Mouse (Mus musculus) G1E-ER4 (cell line): ENCODE measurements around the gene Klk1b16. TPM values are rescaled to one million over a fixed set of nuclear protein-coding genes. Genes with fewer than 3 reads are reported as not detected.
"Not testable (repeated sequence)": the region's sequence is repeated elsewhere in the genome, so short reads cannot be mapped to it uniquely, and the experiment has no call there.

Source experiments
- GATA1 ChIP-seq: IDR thresholded peaks from one replicate; pipeline ENCODE4 v1.8.0; 2012; ENCODE audit warnings: low read length, inconsistent platforms
- polyA plus RNA-seq: library from polyadenylated mRNA; stranded (reverse); fragments of >175 nt; gene quantifications from 2 replicates; pipeline ENCODE4 v1.2.3, GENCODE M21; 2012

The Klk1b16 gene
- polyA plus RNA-seq, result not detected in 2 replicates

DNA sequence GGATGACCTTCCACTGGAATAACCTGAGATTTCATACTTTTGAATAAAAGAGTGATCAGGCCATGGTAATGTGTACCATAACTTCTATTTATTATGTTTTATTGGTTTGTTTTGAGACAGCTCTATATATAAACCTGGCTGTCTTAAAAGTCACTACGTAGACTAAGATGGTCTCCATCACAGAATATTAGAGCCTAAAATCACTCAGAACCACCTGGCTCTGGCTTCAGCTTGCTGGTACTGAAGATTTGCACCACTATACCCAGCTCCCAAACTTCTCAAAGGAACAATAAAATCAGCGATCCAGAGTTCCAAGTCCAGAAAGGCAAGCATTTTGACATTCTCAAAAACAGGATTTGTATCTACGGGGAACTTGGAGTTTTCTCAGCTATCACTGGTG, at the start of gene Klk1b16:
TSS of gene Klk1b16 (plus strand) at position 301 of the 400 bp plus-strand sequence.
- no peak for TF ChIP-seq GATA1

DNA sequence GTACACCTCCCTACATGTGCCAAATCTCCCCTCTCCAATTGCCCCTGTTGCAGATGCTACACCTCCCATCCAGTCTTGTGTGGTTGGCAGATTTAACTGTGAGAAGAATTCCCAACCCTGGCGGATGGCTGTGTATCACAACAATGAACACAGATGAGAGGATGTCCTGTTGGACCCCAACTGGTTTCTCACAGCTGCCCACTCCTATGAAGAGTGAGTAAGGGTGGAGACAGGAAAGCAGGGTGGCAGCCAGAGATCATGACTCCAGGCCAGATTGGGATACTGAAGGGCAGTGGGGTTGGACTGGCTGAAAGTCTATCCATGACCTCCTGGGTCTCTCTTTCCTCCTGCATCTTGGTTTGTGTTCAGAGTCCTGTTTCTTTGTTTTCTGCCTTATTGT, 40.5 kb upstream of the Klk1b16 start:
- no peak for TF ChIP-seq GATA1

DNA sequence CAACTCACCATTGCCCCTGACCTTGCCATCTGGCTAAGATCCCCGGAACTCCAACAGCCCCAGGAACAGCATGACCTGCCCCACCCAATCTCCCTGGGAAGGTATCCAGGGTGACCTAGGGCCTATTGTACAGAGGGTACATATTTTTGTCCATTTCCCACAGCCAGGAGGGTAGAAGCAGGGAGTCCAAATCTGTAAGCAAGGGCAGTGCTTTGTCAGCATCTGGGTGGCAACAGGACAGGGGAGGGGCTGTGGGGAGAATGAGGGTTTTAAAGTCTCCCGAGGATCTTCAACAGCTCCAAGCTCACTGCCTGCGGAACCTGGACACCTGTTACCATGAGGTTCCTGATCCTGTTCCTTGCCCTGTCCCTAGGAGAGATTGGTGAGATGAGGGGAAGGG, 34.5 kb upstream of the Klk1b16 start, which contains the start of gene Klk1b21:
TSS of gene Klk1b21 (plus strand) at position 301 of the 400 bp plus-strand sequence.
- not testable (repeated sequence) for TF ChIP-seq GATA1

DNA sequence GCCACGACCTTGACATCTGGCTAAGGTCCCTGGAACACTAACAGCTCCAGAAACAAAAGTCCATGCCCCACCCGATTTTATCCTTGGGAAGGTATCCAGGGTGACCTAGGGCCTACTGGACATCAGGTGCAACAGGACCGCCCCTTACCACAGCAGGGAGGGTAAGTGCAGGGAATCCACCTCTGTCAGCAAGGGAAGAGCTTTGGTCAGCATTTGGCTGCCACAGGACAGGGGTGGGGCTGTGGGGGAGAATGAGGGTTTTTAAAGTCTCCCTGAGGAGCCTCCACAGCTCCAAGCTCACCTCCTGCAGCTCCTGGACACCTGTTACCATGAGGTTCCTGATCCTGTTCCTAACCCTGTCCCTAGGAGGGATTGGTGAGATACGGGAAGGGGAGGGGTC, 24.2 kb upstream of the Klk1b16 start, which contains the start of gene Klk1b22:
TSS of gene Klk1b22 (plus strand) at position 301 of the 400 bp plus-strand sequence.
- no peak for TF ChIP-seq GATA1

DNA sequence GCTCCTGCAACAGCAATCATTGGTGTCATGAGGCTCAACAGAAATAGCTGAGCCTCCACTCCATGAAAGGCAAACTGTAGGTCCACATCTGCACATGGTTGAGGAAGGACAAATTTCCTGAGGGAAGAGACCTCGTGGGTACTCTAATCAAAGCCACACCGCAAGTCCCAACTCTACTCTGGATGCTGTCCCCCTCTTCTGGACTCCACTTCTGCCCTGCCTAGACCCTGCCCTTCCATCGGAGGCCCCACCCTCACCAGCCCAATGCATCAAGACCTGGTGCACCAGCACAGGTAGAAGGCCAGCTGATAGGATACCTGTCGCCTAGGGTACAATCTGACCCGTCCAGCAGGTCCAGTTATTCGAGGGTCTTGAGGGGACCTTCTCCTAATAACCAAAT, 13.1 kb upstream of the Klk1b16 start:
- no peak for TF ChIP-seq GATA1

DNA sequence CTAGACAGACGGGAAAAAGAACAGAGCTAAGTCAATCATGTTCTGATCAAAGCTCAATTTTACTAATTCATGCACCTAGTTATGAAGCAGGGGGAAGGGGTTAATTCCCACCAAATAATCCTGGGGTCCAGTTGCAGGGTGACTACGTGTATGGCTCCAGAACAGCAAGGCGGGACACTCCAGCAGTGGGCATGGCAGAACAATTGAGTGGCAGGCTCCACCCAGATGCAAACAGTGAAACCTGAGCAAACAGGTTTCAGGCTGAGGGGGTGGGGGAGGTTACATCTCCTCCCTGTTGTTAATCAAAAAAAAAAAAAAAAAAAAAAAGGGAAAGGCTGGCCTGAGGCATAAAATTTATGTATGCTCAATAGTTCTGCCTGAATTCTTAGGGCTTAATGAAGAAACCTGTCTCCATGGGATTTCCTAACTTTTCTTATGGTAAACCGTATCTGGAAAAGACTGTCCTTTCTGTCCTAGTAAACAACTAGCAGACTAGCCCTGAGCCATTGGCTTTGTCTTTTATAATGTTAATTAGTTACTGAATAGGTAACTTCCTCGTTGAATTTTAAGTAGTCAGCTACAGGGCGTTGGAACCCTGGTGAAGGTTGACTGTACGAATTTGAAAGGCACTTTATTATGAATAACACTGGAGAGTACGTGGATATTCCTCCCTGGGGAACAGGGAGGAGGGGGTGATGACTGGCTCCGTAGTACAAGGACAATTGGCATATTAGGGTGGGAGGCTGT, 42.9 kb downstream of the Klk1b16 start:
- no peak for TF ChIP-seq GATA1

DNA sequence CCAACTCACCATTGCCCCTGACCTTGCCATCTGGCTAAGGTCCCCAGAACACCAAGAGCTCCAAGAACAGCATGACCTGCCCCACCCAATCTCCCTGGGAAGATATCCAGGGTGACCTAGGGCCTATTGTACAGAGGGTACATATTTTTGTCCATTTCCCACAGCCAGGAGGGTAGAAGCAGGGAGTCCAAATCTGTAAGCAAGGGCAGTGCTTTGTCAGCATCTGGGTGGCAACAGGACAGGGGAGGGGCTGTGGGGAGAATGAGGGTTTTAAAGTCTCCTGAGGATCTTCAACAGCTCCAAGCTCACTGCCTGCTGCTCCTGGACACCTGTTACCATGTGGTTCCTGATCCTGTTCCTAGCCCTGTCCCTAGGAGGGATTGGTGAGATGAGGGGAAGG, 51.4 kb downstream of the Klk1b16 start, which contains the start of gene Klk1b24:
TSS of gene Klk1b24 (plus strand) at position 301 of the 400 bp plus-strand sequence.
- TF ChIP-seq GATA1, result not testable (repeated sequence)

Other genes starting within 250 kb of the Klk1b16 start
- not detected in 2 replicates for gene Klk15, start 203.0 kb upstream of the Klk1b16 start, polyA plus RNA-seq
- not detected in 2 replicates for gene Klk1b8, start 186.1 kb upstream of the Klk1b16 start, polyA plus RNA-seq
- gene Klk1b1, start 170.0 kb upstream of the Klk1b16 start, polyA plus RNA-seq, result not detected in 2 replicates
- not detected in 2 replicates for gene Klk1b9, start 160.7 kb upstream of the Klk1b16 start, polyA plus RNA-seq
- gene Klk1b11, start 140.9 kb upstream of the Klk1b16 start, polyA plus RNA-seq, result not detected in 2 replicates
- gene Klk1b26, start 124.6 kb upstream of the Klk1b16 start, polyA plus RNA-seq, result not detected in 2 replicates
- gene Klk1b27, start 84.5 kb upstream of the Klk1b16 start, polyA plus RNA-seq, result not detected in 2 replicates
- not detected in 2 replicates for gene Klk1b21, start 34.4 kb upstream of the Klk1b16 start, polyA plus RNA-seq
- not detected in 2 replicates for gene Klk1b22, start 24.1 kb upstream of the Klk1b16 start, polyA plus RNA-seq
- gene Klk1b24, start 51.5 kb downstream of the Klk1b16 start, polyA plus RNA-seq, result not detected in 2 replicates
- not detected in 2 replicates for gene Klk1b3, start 61.4 kb downstream of the Klk1b16 start, polyA plus RNA-seq
- gene Klk1b4, start 70.7 kb downstream of the Klk1b16 start, polyA plus RNA-seq, result not detected in 2 replicates
- not detected in 2 replicates for gene Klk1b5, start 79.2 kb downstream of the Klk1b16 start, polyA plus RNA-seq
- not detected in 2 replicates for gene Klk1, start 88.6 kb downstream of the Klk1b16 start, polyA plus RNA-seq
- gene Gm36864, start 99.4 kb downstream of the Klk1b16 start, polyA plus RNA-seq, result not detected in 2 replicates
- gene 1700028J19Rik, start 109.9 kb downstream of the Klk1b16 start, polyA plus RNA-seq, result 0.13 and 0.17 TPM in 2 replicates
- gene 2410002F23Rik, start 110.0 kb downstream of the Klk1b16 start, polyA plus RNA-seq, result 379 and 401 TPM in 2 replicates
- gene Acp4, start 120.6 kb downstream of the Klk1b16 start, polyA plus RNA-seq, result not detected in 2 replicates
- gene Gm15517, start 124.7 kb downstream of the Klk1b16 start, polyA plus RNA-seq, result not detected in 2 replicates
- 2.8 and 3.2 TPM in 2 replicates for gene Clec11a, start 170.1 kb downstream of the Klk1b16 start, polyA plus RNA-seq
- 1.6 and 1.8 TPM in 2 replicates for gene Shank1, start 173.5 kb downstream of the Klk1b16 start, polyA plus RNA-seq
- not detected in 2 replicates for gene Syt3, start 247.3 kb downstream of the Klk1b16 start, polyA plus RNA-seq
- 0.64 and 0.79 TPM in 2 replicates for gene 1700008O03Rik, start 249.1 kb downstream of the Klk1b16 start, polyA plus RNA-seq